Comparison of ENCODE assay signal across 8 mouse cellular contexts in genomic region chr14:33213823-33214766, GRCm38 (mm10). TPM values are rescaled to one million over a fixed set of nuclear protein-coding genes. Genes with fewer than 3 reads are reported as not detected.
DNase-seq lines count a peak whose midpoint lies in the region; ATAC-seq and TF ChIP-seq lines count a peak whose summit lies in the region.

Arhgap22 (plus strand) TSS chr14:33214026.

- H3K9me3 ChIP-seq in heart, embryonic 11.5 days (replicated peaks; ENCODE audit: control insufficient read depth, low read length): no peaks in the 10 kb centered on the region
- no peaks in the 10 kb centered on the region for H3K9me3 ChIP-seq in kidney, embryonic 15.5 days (replicated peaks)
- H3K9me3 ChIP-seq in limb, embryonic 15.5 days: no peaks in the 10 kb centered on the region
- H3K9me3 ChIP-seq in midbrain, postnatal 0 days (ENCODE audit: low read length): no peaks in the 10 kb centered on the region

- peak within 1 kb of the TSS; percentile 35 for H3K4me2 ChIP-seq in heart, embryonic 11.5 days
- peak within 1 kb of the TSS; percentile 35 for H3K4me2 ChIP-seq in kidney, embryonic 15.5 days
- H3K4me2 ChIP-seq in limb, embryonic 15.5 days: peak within 1 kb of the TSS; percentile 25
- peak within 1 kb of the TSS; percentile 50 for H3K4me2 ChIP-seq in midbrain, postnatal 0 days (ENCODE audit: low read depth, low read length, poor library complexity, severe bottlenecking)

- TF ChIP-seq CTCF in bone marrow macrophage, adult 2 months (IDR thresholded peaks at IDR 0.05; ENCODE audit: low read depth, low read length): peak; percentile 99
- peak; percentile 98 for TF ChIP-seq CTCF in embryonic fibroblast, embryonic 13.5 days (IDR thresholded peaks at IDR 0.05; ENCODE audit: borderline replicate concordance, insufficient read depth, low read length)
- TF ChIP-seq CTCF in midbrain, postnatal 0 days (IDR thresholded peaks at IDR 0.05): peak; percentile 100

- peak within 1 kb of the TSS; percentile 42 for H3K27ac ChIP-seq in bone marrow macrophage, adult 2 months (ENCODE audit: insufficient read depth, low read depth, low read length)
- H3K27ac ChIP-seq in embryonic fibroblast, embryonic 13.5 days (ENCODE audit: insufficient read depth, low read length): no peak within 1 kb of the TSS
- H3K27ac ChIP-seq in heart, embryonic 11.5 days (ENCODE audit: low read depth, low read length): no peak within 1 kb of the TSS
- H3K27ac ChIP-seq in kidney, embryonic 15.5 days: no peak within 1 kb of the TSS
- no peak within 1 kb of the TSS for H3K27ac ChIP-seq in limb, embryonic 15.5 days
- H3K27ac ChIP-seq in midbrain, postnatal 0 days (ENCODE audit: low read depth, low read length): no peak within 1 kb of the TSS

- H3K4me3 ChIP-seq in bone marrow macrophage, adult 2 months (ENCODE audit: insufficient read depth, low read length): no peak within 1 kb of the TSS
- H3K4me3 ChIP-seq in embryonic fibroblast, embryonic 13.5 days (ENCODE audit: insufficient read depth, low read length): no peak within 1 kb of the TSS
- H3K4me3 ChIP-seq in heart, embryonic 11.5 days (ENCODE audit: low read depth, low read length): no peak within 1 kb of the TSS
- no peak within 1 kb of the TSS for H3K4me3 ChIP-seq in kidney, embryonic 15.5 days (replicated peaks)
- no peak within 1 kb of the TSS for H3K4me3 ChIP-seq in limb, embryonic 15.5 days
- H3K4me3 ChIP-seq in midbrain, postnatal 0 days (ENCODE audit: low read depth, low read length): peak within 1 kb of the TSS; percentile 23; the same call in 1 of the 2 replicates

- no peaks in the 10 kb centered on the region for H3K36me3 ChIP-seq in heart, embryonic 11.5 days (ENCODE audit: control insufficient read depth, insufficient read depth, low read length)
- no peaks in the 10 kb centered on the region for H3K36me3 ChIP-seq in kidney, embryonic 15.5 days
- H3K36me3 ChIP-seq in limb, embryonic 15.5 days: no peaks in the 10 kb centered on the region
- H3K36me3 ChIP-seq in midbrain, postnatal 0 days (ENCODE audit: insufficient read depth, low read length): no peaks in the 10 kb centered on the region

- no peak within 1 kb of the TSS for H3K9ac ChIP-seq in heart, embryonic 11.5 days (ENCODE audit: low read depth, low read length)
- no peak within 1 kb of the TSS for H3K9ac ChIP-seq in kidney, embryonic 15.5 days
- H3K9ac ChIP-seq in limb, embryonic 15.5 days: no peak within 1 kb of the TSS
- H3K9ac ChIP-seq in midbrain, postnatal 0 days (replicated peaks; ENCODE audit: low read length, poor library complexity, severe bottlenecking): 0 out of 2 replicates have a peak within 1 kb of the TSS, but pooled peaks have one; percentile 44

- H3K4me1 ChIP-seq in bone marrow macrophage, adult 2 months (ENCODE audit: control insufficient read depth, insufficient read depth, low read length): peaks cover 39% of the 10 kb centered on the region
- peaks cover 2% of the 10 kb centered on the region; the same call in 1 of the 2 replicates for H3K4me1 ChIP-seq in embryonic fibroblast, embryonic 13.5 days (ENCODE audit: control insufficient read depth, insufficient read depth, low read length)
- peaks cover 9% of the 10 kb centered on the region for H3K4me1 ChIP-seq in heart, embryonic 11.5 days (ENCODE audit: control insufficient read depth, insufficient read depth, low read length)
- H3K4me1 ChIP-seq in kidney, embryonic 15.5 days: peaks cover 6% of the 10 kb centered on the region; the same call in 1 of the 2 replicates
- peaks cover 6% of the 10 kb centered on the region for H3K4me1 ChIP-seq in limb, embryonic 15.5 days
- no peaks in the 10 kb centered on the region for H3K4me1 ChIP-seq in midbrain, postnatal 0 days (ENCODE audit: insufficient read depth, low read length)

- peaks cover 21% of the 10 kb centered on the region for H3K27me3 ChIP-seq in heart, embryonic 11.5 days (ENCODE audit: control insufficient read depth, insufficient read depth, low read length)
- peaks cover 41% of the 10 kb centered on the region for H3K27me3 ChIP-seq in kidney, embryonic 15.5 days
- H3K27me3 ChIP-seq in limb, embryonic 15.5 days: peaks cover 25% of the 10 kb centered on the region
- H3K27me3 ChIP-seq in midbrain, postnatal 0 days (ENCODE audit: insufficient read depth, low read length): peaks cover 6% of the 10 kb centered on the region; the same call in 1 of the 2 replicates

- no peak for TF ChIP-seq POLR2A in bone marrow macrophage, adult 2 months (IDR thresholded peaks at IDR 0.05; ENCODE audit: borderline replicate concordance, low read depth, low read length)
- TF ChIP-seq POLR2A in embryonic fibroblast, embryonic 13.5 days (IDR thresholded peaks at IDR 0.05; ENCODE audit: low read depth, low read length): no peak

- DNase-seq in 416B (ENCODE audit: low read depth): peak; percentile 91
- DNase-seq in midbrain, postnatal 0 days (ENCODE audit: low spot score): peak; percentile 92
- peak; percentile 51 to 86 for DNase-seq in spleen, postnatal 10 days (ENCODE audit: low spot score in 2 of 2)

- WGBS in heart, embryonic 11.5 days (ENCODE audit: insufficient replicate concordance): 15% methylated on average over 28 of the region's 28 CpGs
- 17% methylated on average over 28 of the region's 28 CpGs for WGBS in kidney, embryonic 15.5 days
- WGBS in limb, embryonic 15.5 days: 15% methylated on average over 28 of the region's 28 CpGs
- WGBS in midbrain, postnatal 0 days: 18% methylated on average over 28 of the region's 28 CpGs

- ATAC-seq in heart, embryonic 11.5 days (replicated peaks; ENCODE audit: insufficient number of reproducible peaks, low FRiP score, low TSS enrichment): peak; percentile 77
- ATAC-seq in kidney, embryonic 15.5 days (replicated peaks; ENCODE audit: low FRiP score): peak; percentile 81
- peak; percentile 45 for ATAC-seq in limb, embryonic 15.5 days (ENCODE audit: insufficient number of reproducible peaks, low FRiP score, low TSS enrichment, low read depth)
- peak; percentile 86 for ATAC-seq in midbrain, postnatal 0 days (ENCODE audit: low FRiP score)

RNA-seq across cellular contexts. Expression of gene Arhgap22, which starts in this region (rescaled TPM):
- 39.5 and 39.6 TPM in 2 replicates for polyA plus RNA-seq in bone marrow macrophage, adult 2 months (2012; ENCODE audit: insufficient read depth, insufficient read length, missing spikeins)
- 9.0 and 15.1 TPM in 2 replicates for polyA plus RNA-seq in embryonic fibroblast, embryonic 13.5 days (2011; ENCODE audit: insufficient read length, low read depth, missing spikeins)
- polyA plus RNA-seq in heart, embryonic 11.5 days (2014; fragmentation: Nextera tagmentation; extraction: Ambion mirVana): 3.5 and 4.5 TPM in 2 replicates
- 3.5 and 4.1 TPM in 2 replicates for polyA plus RNA-seq in kidney, embryonic 15.5 days (2015; fragmentation: Nextera tagmentation; extraction: Ambion mirVana)
- polyA plus RNA-seq in limb, embryonic 15.5 days (2015; fragmentation: Nextera tagmentation; extraction: Ambion mirVana): 6.7 and 7.1 TPM in 2 replicates
- total RNA-seq in midbrain, postnatal 0 days (2014; rRNA removed): 4.2 and 5.7 TPM in 2 replicates
- polyA plus RNA-seq in midbrain, postnatal 0 days (2015; fragmentation: Nextera tagmentation; extraction: Ambion mirVana): 3.4 and 4.3 TPM in 2 replicates
